Mouse (Mus musculus) heart, embryonic 14.5 days (tissue): Measurements from ENCODE around the gene Cipc. TPM values are rescaled to one million over a fixed set of nuclear protein-coding genes. Genes with fewer than 3 reads are reported as not detected.
A peak's percentile ranks its signal among the peaks of the same experiment; 100 is the strongest.

Experiments used
- ATAC-seq: fragments of 200-750 bp; cut with Nextera tagmentation; 2 replicates; pipeline ENCODE4 v1.8.0; 2017; ENCODE audit warnings: low read depth, moderate TSS enrichment; ENCODE audit not compliant: insufficient number of reproducible peaks, insufficient read depth, low FRiP score
- H3K27ac ChIP-seq, 2 experiments: fragments of 200-500 bp in 1 of 2; fragments of 300-500 bp in 1 of 2; sonication (generic) in 1 of 2; replicated peaks in 1 of 2; 2 replicates each; pipeline ENCODE4 v1.5.1; 2012 to 2014; ENCODE audit warnings: low read depth in 2 of 2, low read length in 2 of 2, control low read depth in 1 of 2, mild to moderate bottlenecking in 1 of 2, mixed read lengths in 1 of 2; ENCODE audit not compliant: control insufficient read depth in 1 of 2, insufficient read depth in 1 of 2
- H3K27me3 ChIP-seq: fragments of 300-500 bp; sonication (generic); 2 replicates; pipeline ENCODE4 v1.6.1; 2014; ENCODE audit warnings: mild to moderate bottlenecking, low read length, control low read depth; ENCODE audit not compliant: control insufficient read depth, insufficient read depth
- H3K36me3 ChIP-seq: fragments of 300-500 bp; sonication (generic); 2 replicates; pipeline ENCODE4 v1.6.1; 2014; ENCODE audit warnings: mild to moderate bottlenecking, control low read depth, low read length, mixed read lengths; ENCODE audit not compliant: control insufficient read depth, insufficient read depth
- H3K4me1 ChIP-seq, 2 experiments: fragments of 200-500 bp in 1 of 2; fragments of 300-500 bp in 1 of 2; sonication (generic) in 1 of 2; 2 replicates each; pipeline ENCODE4 v1.6.1; 2012 to 2014; ENCODE audit warnings: low read length in 2 of 2, control low read depth in 1 of 2, mixed read lengths in 1 of 2; ENCODE audit not compliant: control insufficient read depth in 2 of 2, insufficient read depth in 2 of 2
- H3K4me2 ChIP-seq: fragments of 300-500 bp; sonication (generic); 2 replicates; pipeline ENCODE4 v1.6.1; 2014; ENCODE audit warnings: mild to moderate bottlenecking, low read length
- H3K4me3 ChIP-seq, 2 experiments: fragments of 200-500 bp in 1 of 2; fragments of 300-500 bp in 1 of 2; sonication (generic) in 1 of 2; 2 replicates each; pipeline ENCODE4 v1.5.1; 2012 to 2014; ENCODE audit warnings: low read length in 2 of 2, mild to moderate bottlenecking in 2 of 2, control low read depth in 1 of 2, low read depth in 1 of 2, moderate library complexity in 1 of 2; ENCODE audit not compliant: control insufficient read depth in 1 of 2, insufficient read depth in 1 of 2
- H3K9ac ChIP-seq: fragments of 300-500 bp; sonication (generic); 2 replicates; pipeline ENCODE4 v1.6.1; 2014; ENCODE audit warnings: mild to moderate bottlenecking, low read length
- H3K9me3 ChIP-seq: fragments of 300-500 bp; sonication (generic); 2 replicates; pipeline ENCODE4 v1.6.1; 2016; ENCODE audit warnings: low read length, control low read depth; ENCODE audit not compliant: control insufficient read depth
- WGBS: fragments of 180-500 bp; shearing (Covaris S2); extraction: QIAGEN DNeasy Blood & Tissue Kit; methylation state at CpG from one replicate; pipeline ENCODE4 v1.1.7; 2014; 5-methylcytosine and 5-hydroxymethylcytosine counted together
- polyA plus RNA-seq: library from polyadenylated mRNA; unstranded; fragments of >200 nt; fragmentation: Nextera tagmentation; extraction: Ambion mirVana; gene quantifications from 2 replicates; pipeline ENCODE4 v1.2.1, GENCODE M21; 2014

Gene Cipc
- polyA plus RNA-seq, 1 experiment from 2014 or later, result 26.6 TPM

DNA sequence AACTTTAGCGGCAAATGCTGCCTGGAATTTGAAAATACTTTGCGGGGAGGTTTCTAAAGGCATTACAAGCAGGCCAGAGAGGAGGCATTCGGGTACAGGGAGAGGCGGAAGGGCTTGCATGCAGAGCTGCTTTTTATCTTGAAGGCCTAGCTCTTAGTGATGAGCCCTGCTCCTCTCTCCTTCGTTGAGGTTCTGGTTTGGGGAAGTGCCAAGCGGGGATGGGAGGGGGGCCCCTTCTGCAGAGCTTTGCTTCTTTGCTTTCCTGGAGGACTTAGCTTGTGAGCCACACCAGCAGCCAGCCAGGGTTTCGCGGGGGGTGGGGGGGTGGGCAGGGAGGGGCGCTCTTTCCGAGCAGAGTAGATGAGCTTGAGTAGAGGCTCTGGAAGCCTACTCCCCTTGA, 28.9 kb downstream of the Cipc start:
- H3K36me3 ChIP-seq, result no peaks in the 10 kb centered on the region
- H3K27ac ChIP-seq, result no peak overlapping the region
- peaks cover 28% of the 10 kb centered on the region for H3K27me3 ChIP-seq
- no peak overlapping the region for H3K4me3 ChIP-seq
- 53% methylated on average over 10 of the region's 10 CpGs for WGBS
- no peak overlapping the region for H3K4me2 ChIP-seq
- no peak overlapping the region for H3K9ac ChIP-seq
- no peak for ATAC-seq
- peaks cover 21 to 34% of the 10 kb centered on the region in 2 experiments for H3K4me1 ChIP-seq
- H3K9me3 ChIP-seq, result no peaks in the 10 kb centered on the region

- Histone ChIP-seq H3K9ac (no peak overlapping the region), H3K9me3 (no peaks in the 10 kb centered on the region), H3K27ac (no peak overlapping the region), H3K27me3 (peaks cover 36% of the 10 kb centered on the region), H3K4me2 (no peak overlapping the region), H3K4me3 (no peak overlapping the region), H3K4me1 (peaks cover 21 to 34% of the 10 kb centered on the region in 2 experiments), H3K36me3 (no peaks in the 10 kb centered on the region)
- no peak for ATAC-seq
- 65% methylated on average over 6 of the region's 6 CpGs for WGBS
These were observed 29.8 kb downstream of the Cipc start for GRCm38 (mm10) chr12:86976511-86977168.

DNA sequence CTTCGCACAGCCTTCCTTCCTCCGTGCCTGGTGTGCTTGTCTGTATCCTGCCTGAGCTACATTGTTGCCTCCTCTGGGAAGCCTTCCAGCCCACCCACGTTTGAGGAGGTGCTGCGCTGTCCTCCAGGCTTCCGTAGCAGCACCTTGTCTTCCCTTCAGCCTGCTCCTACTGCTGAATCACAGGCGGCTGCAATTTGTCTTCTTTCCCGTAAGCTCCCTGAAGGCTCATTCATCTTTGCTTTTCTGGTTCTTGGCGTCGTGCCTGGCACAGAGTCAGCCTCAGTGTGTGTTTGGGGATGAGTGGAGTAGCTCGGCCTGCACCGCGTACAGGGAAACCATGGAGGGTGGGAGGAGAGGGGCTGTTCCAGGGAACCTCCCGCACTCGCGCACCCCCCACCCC, 31.0 kb downstream of the Cipc start:
- H3K27me3 ChIP-seq, result peaks cover 48% of the 10 kb centered on the region
- no peak overlapping the region for H3K27ac ChIP-seq
- H3K4me3 ChIP-seq, result no peak overlapping the region
- 16% methylated on average over 15 of the region's 15 CpGs for WGBS
- peaks cover 20 to 29% of the 10 kb centered on the region in 2 experiments for H3K4me1 ChIP-seq
- no peaks in the 10 kb centered on the region for H3K9me3 ChIP-seq
- no peak overlapping the region for H3K4me2 ChIP-seq
- ATAC-seq, result no peak
- H3K9ac ChIP-seq, result no peak overlapping the region
- H3K36me3 ChIP-seq, result no peaks in the 10 kb centered on the region

GRCm38 (mm10) chr12:86981180-86981579, 34.3 kb downstream of the Cipc start:
- 25% methylated on average over 9 of the region's 9 CpGs for WGBS
- H3K4me2 ChIP-seq, result no peak overlapping the region
- H3K4me3 ChIP-seq, result no peak overlapping the region
- H3K27me3 ChIP-seq, result peaks cover 80% of the 10 kb centered on the region
- ATAC-seq, result no peak
- no peaks in the 10 kb centered on the region for H3K9me3 ChIP-seq
- H3K4me1 ChIP-seq, result peaks cover 0 to 7% of the 10 kb centered on the region in 2 experiments; a peak in 1 of 4 replicates
- H3K36me3 ChIP-seq, result no peaks in the 10 kb centered on the region
- H3K9ac ChIP-seq, result no peak overlapping the region
- no peak overlapping the region for H3K27ac ChIP-seq

- H3K9me3 ChIP-seq, result no peaks in the 10 kb centered on the region
- H3K4me3 ChIP-seq, result no peak overlapping the region
- peaks cover 93% of the 10 kb centered on the region for H3K27me3 ChIP-seq
- H3K27ac ChIP-seq, result no peak overlapping the region
- no peak for ATAC-seq
- H3K36me3 ChIP-seq, result no peaks in the 10 kb centered on the region
- peak overlapping the region; percentile 30; the same call in 1 of the 2 replicates for H3K4me2 ChIP-seq
- no peak overlapping the region for H3K9ac ChIP-seq
- H3K4me1 ChIP-seq, result no peaks in the 10 kb centered on the region
- 4% methylated on average over 28 of the region's 28 CpGs for WGBS
These were observed 36.8 kb downstream of the Cipc start for GRCm38 (mm10) chr12:86983470-86984193.

DNA sequence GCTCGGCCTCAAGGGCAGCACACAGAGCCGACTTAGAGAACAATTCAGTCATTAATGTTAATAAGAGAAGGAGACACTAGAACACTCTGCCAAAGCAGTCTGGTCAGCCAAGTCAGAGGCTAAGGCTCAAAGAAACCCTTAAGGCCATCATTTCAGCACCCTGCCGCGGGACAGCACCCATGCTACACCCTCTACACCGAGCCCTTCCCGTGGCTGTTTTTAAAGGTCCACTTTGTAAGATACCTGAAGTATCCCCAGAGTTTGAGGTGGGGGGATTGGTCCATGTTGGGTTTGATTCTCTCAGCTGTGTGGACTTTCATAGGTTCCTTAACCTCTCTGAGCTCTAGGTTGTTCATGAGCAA, 37.3 kb downstream of the Cipc start:
- Histone ChIP-seq H3K4me3 (no peak overlapping the region), H3K4me2 (no peak overlapping the region), H3K9ac (no peak overlapping the region), H3K27ac (no peak overlapping the region), H3K4me1 (no peaks in the 10 kb centered on the region), H3K36me3 (no peaks in the 10 kb centered on the region), H3K9me3 (no peaks in the 10 kb centered on the region), H3K27me3 (peaks cover 93% of the 10 kb centered on the region)
- 2% methylated on average over 6 of the region's 6 CpGs for WGBS
- no peak for ATAC-seq

DNA sequence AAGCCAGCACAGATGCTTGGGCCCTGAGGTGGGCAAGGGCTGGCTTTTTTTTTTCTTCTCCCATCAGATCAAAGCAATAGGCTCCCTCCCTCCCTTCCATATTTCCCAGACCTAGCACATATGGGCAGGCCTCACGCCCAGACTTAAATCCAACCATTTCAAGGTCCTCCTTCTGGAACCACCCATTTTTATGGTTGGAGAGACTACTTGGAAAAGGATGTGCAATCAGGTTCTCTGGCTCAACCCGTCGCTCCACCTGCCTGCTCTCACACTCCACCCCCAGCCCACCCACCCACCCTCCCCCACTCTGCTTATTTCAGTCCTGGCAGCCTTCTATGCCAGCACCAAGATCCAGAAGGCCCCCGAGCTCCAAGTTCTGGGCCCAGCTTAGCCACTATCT, 39.7 kb downstream of the Cipc start:
- no peak overlapping the region for H3K27ac ChIP-seq
- H3K4me3 ChIP-seq, result no peak overlapping the region
- peaks cover 0 to 9% of the 10 kb centered on the region in 2 experiments; a peak in 3 of 4 replicates for H3K4me1 ChIP-seq
- no peaks in the 10 kb centered on the region for H3K9me3 ChIP-seq
- H3K9ac ChIP-seq, result no peak overlapping the region
- H3K27me3 ChIP-seq, result peaks cover 97% of the 10 kb centered on the region
- no peaks in the 10 kb centered on the region for H3K36me3 ChIP-seq
- no peak overlapping the region for H3K4me2 ChIP-seq
- ATAC-seq, result no peak
- 70% methylated on average over 4 of the region's 4 CpGs for WGBS
